Mouse (Mus musculus): Measurements from ENCODE around the gene Chmp4b.

GRCm38 (mm10) chr2:154670741-154671140 lies 19.2 kb downstream of the Chmp4b start:
- TF ChIP-seq POLR2A (IDR thresholded peaks at IDR 0.05; ENCODE audit: low read depth, low read length) (no peak), CTCF (IDR thresholded peaks at IDR 0.05; ENCODE audit: borderline replicate concordance, insufficient read depth, low read length) (no peak)
